Mouse (Mus musculus) stomach, embryonic 14.5 days (tissue): ENCODE results near the gene Gm8922. TPM values are rescaled to one million over a fixed set of nuclear protein-coding genes. Genes with fewer than 3 reads are reported as not detected.
"Not testable (repeated sequence)": the region's sequence is repeated elsewhere in the genome, so short reads cannot be mapped to it uniquely, and the experiment has no call there.

Experiments
- ATAC-seq: fragments of 200-750 bp; cut with Nextera tagmentation; 2 replicates; pipeline ENCODE4 v1.8.0; 2017; ENCODE audit warnings: low read depth, moderate TSS enrichment; ENCODE audit not compliant: insufficient number of reproducible peaks, insufficient read depth, low FRiP score
- H3K27ac ChIP-seq: fragments of 300-500 bp; sonication (generic); 2 replicates; pipeline ENCODE4 v1.5.1; 2014; ENCODE audit warnings: mild to moderate bottlenecking, low read length, moderate library complexity, mixed read lengths
- H3K27me3 ChIP-seq: fragments of 300-500 bp; sonication (generic); 2 replicates; pipeline ENCODE4 v1.6.1; 2014; ENCODE audit warnings: low read length, control low read depth, mixed read lengths; ENCODE audit not compliant: control insufficient read depth, insufficient read depth
- H3K36me3 ChIP-seq: fragments of 300-500 bp; sonication (generic); 2 replicates; pipeline ENCODE4 v1.6.1; 2014; ENCODE audit warnings: mild to moderate bottlenecking, control low read depth, low read length, moderate library complexity, mixed read lengths; ENCODE audit not compliant: control insufficient read depth, insufficient read depth
- H3K4me1 ChIP-seq: fragments of 300-500 bp; sonication (generic); 2 replicates; pipeline ENCODE4 v1.6.1; 2014; ENCODE audit warnings: low read length, control low read depth, mixed read lengths; ENCODE audit not compliant: control insufficient read depth, insufficient read depth
- H3K4me2 ChIP-seq: fragments of 300-500 bp; sonication (generic); replicated peaks from 2 replicates; pipeline ENCODE4 v1.6.1; 2014; ENCODE audit warnings: low read depth, low read length, control low read depth
- H3K4me3 ChIP-seq: fragments of 300-500 bp; sonication (generic); 2 replicates; pipeline ENCODE4 v1.5.1; 2014; ENCODE audit warnings: low read depth, low read length, control low read depth
- H3K9ac ChIP-seq: fragments of 300-500 bp; sonication (generic); replicated peaks from 2 replicates; pipeline ENCODE4 v1.6.1; 2014; ENCODE audit warnings: low read depth, mild to moderate bottlenecking, control low read depth, low read length, moderate library complexity, mixed read lengths
- H3K9me3 ChIP-seq: fragments of 300-500 bp; sonication (generic); 2 replicates; pipeline ENCODE4 v1.6.1; 2016; ENCODE audit warnings: low read depth, low read length, control low read depth; ENCODE audit not compliant: control insufficient read depth
- WGBS: fragments of 180-500 bp; shearing (Covaris S2); extraction: QIAGEN DNeasy Blood & Tissue Kit; methylation state at CpG from one replicate; pipeline ENCODE4 v1.1.7; 2014; 5-methylcytosine and 5-hydroxymethylcytosine counted together
- polyA plus RNA-seq: library from polyadenylated mRNA; unstranded; fragments of >200 nt; fragmentation: Nextera tagmentation; extraction: Ambion mirVana; gene quantifications from 2 replicates; pipeline ENCODE4 v1.2.1, GENCODE M21; 2014

Gene Gm8922
- not detected in 2 replicates for polyA plus RNA-seq

DNA sequence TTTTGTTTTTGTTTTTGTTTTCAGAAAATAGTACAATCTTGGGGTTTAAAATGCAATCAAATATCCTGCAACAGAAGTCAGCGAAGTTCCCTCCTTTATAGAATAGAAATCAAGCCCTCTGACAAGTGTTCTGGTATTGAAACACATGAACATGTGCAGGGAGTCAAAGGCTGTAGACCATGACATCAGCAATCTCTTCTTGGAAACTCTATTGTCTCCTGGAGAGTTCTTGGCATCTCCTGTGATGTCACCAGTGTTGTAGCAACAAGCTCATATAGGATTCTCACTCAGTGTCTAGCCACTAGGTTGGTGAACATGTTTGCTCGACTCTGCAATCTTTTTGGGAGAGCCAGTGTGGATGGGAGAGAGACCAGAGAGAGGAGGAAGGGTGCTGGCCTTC lies at the start of gene Gm8922:
Gm8922 (plus strand) TSS at position 301 of the 400 bp plus-strand sequence.
- not testable (repeated sequence) for H3K9ac ChIP-seq, H3K9me3 ChIP-seq, H3K27me3 ChIP-seq, ATAC-seq, H3K4me1 ChIP-seq, H3K27ac ChIP-seq, H3K36me3 ChIP-seq, H3K4me2 ChIP-seq, H3K4me3 ChIP-seq
- no CpG with 5 or more reads among the region's 2 CpGs for WGBS

Other genes starting within 250 kb of the Gm8922 start
- not detected in 2 replicates for gene Gm8906, start 179.3 kb upstream of the Gm8922 start, polyA plus RNA-seq
- not detected in 2 replicates for gene Gm6460, start 87.0 kb upstream of the Gm8922 start, polyA plus RNA-seq
- not detected in 2 replicates for gene Gm8926, start 88.6 kb downstream of the Gm8922 start, polyA plus RNA-seq
- gene Gm6465, start 163.6 kb downstream of the Gm8922 start, polyA plus RNA-seq, result not detected in 2 replicates
- not detected in 2 replicates for gene 4933402N22Rik, start 236.1 kb downstream of the Gm8922 start, polyA plus RNA-seq